Comparison of ENCODE assay signal across 13 mouse cellular contexts in the genomic region with DNA sequence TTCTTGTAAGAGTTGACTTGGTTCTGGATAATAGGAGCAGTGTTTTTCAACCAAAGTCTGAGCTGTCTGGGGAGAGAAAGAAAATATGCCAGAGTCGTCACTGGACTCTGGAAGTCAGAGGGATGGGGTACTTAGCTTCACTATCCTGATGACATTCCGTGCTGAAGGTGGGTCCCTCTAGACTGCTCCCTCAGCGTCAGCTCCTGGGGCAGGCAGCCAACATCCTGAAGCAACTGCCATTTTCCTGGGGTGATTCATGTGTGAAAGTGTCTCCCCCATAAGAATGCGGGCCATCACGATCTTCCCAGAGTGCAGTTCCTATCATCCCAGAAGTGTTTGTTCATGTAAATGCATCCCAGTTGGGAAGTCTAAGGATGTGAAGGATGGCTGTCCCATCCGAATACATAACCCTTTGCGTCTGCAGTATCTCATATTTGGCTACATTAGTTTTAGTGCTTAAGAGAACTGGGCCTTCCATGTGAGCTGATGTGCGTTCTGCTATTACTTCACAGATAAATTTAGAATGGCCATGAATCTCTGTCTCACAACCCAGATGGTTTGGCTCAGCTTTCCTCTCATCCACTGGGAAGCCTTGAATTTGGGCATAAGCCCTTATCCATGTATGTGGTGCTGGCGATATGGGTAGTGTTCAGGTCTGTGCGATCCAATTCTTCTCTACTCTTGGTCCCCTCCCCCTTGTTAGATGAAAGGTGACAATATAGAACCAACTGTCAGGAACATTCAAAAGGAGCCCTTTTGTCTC.
DNase-seq lines count a peak whose midpoint lies in the region; ATAC-seq and TF ChIP-seq lines count a peak whose summit lies in the region.
"Had no signal": no experiment of that assay in that cellular context is flagged by ENCODE, and none has a peak within 500 bp of the region (broad histone marks: within the 10 kb centered on the region; RNA-seq: fewer than 3 reads in every experiment).

No protein-coding gene starts in this region.

- H3K9ac ChIP-seq in lung, embryonic 14.5 days: no peak overlapping the region
- H3K9ac ChIP-seq in midbrain, postnatal 0 days (replicated peaks; ENCODE audit: low read length, poor library complexity, severe bottlenecking): no peak overlapping the region
- H3K9ac ChIP-seq: hindbrain, embryonic 15.5 days; limb, embryonic 13.5 days had no signal

- no peaks in the 10 kb centered on the region for H3K9me3 ChIP-seq in lung, embryonic 14.5 days (ENCODE audit: low read depth, low read length)
- no peaks in the 10 kb centered on the region for H3K9me3 ChIP-seq in midbrain, postnatal 0 days (ENCODE audit: low read length)
- H3K9me3 ChIP-seq: hindbrain, embryonic 15.5 days had no signal

- TF ChIP-seq CTCF in lung, embryonic 14.5 days (IDR thresholded peaks at IDR 0.05; ENCODE audit: low read depth): no peak
- no peak for TF ChIP-seq CTCF in midbrain, postnatal 0 days (IDR thresholded peaks at IDR 0.05)

- no peak overlapping the region for H3K4me2 ChIP-seq in lung, embryonic 14.5 days
- H3K4me2 ChIP-seq in midbrain, postnatal 0 days (ENCODE audit: low read depth, low read length, poor library complexity, severe bottlenecking): no peak overlapping the region
- H3K4me2 ChIP-seq: hindbrain, embryonic 15.5 days; limb, embryonic 13.5 days had no signal

- peaks cover 9% of the 10 kb centered on the region; the same call in 1 of the 2 replicates for H3K4me1 ChIP-seq in lung, embryonic 14.5 days (ENCODE audit: insufficient read depth)
- no peaks in the 10 kb centered on the region for H3K4me1 ChIP-seq in midbrain, postnatal 0 days (ENCODE audit: insufficient read depth, low read length)
- H3K4me1 ChIP-seq: hindbrain, embryonic 15.5 days had no signal

- WGBS in lung, embryonic 14.5 days: 55% methylated on average over 10 of the region's 10 CpGs
- WGBS in midbrain, postnatal 0 days: 91% methylated on average over 10 of the region's 10 CpGs

- peak; percentile 40 for DNase-seq in cerebellum, postnatal 10 days
- DNase-seq in cerebellum, adult 11-12 months: no peak
- peak; percentile 45 for DNase-seq in lung, embryonic 14.5 days
- no peak for DNase-seq in lung, postnatal 36 days
- peak; percentile 39 for DNase-seq in gastrocnemius, adult 18-20 months (ENCODE audit: low spot score)
- peak; percentile 26 for DNase-seq in right cerebral cortex, postnatal 14 days
- DNase-seq in midbrain, postnatal 0 days (ENCODE audit: low spot score): no peak
- DNase-seq: cerebellum, postnatal 25 days; thymus, postnatal 14 days had no signal

- no peak overlapping the region for H3K4me3 ChIP-seq in lung, embryonic 14.5 days (ENCODE audit: low read depth, low read length)
- no peak overlapping the region for H3K4me3 ChIP-seq in midbrain, postnatal 0 days (ENCODE audit: low read depth, low read length)
- H3K4me3 ChIP-seq: hindbrain, embryonic 15.5 days; limb, embryonic 13.5 days had no signal

- peak; percentile 43; the same call in 1 of the 2 replicates for ATAC-seq in lung, embryonic 14.5 days (ENCODE audit: insufficient read depth)
- no peak for ATAC-seq in midbrain, postnatal 0 days (ENCODE audit: low FRiP score)
- ATAC-seq in megakaryocyte-erythroid progenitor cell, adult 5-6 weeks (replicated peaks; ENCODE audit: low FRiP score, low TSS enrichment, poor library complexity, severe bottlenecking): no peak

- H3K36me3 ChIP-seq in lung, embryonic 14.5 days (ENCODE audit: insufficient read depth): no peaks in the 10 kb centered on the region
- no peaks in the 10 kb centered on the region for H3K36me3 ChIP-seq in midbrain, postnatal 0 days (ENCODE audit: insufficient read depth, low read length)
- H3K36me3 ChIP-seq: hindbrain, embryonic 15.5 days; limb, embryonic 13.5 days had no signal

- H3K27ac ChIP-seq in lung, embryonic 14.5 days (ENCODE audit: low read depth): no peak overlapping the region
- H3K27ac ChIP-seq in midbrain, postnatal 0 days (ENCODE audit: low read depth, low read length): no peak overlapping the region
- H3K27ac ChIP-seq: hindbrain, embryonic 15.5 days; limb, embryonic 13.5 days; macrophage had no signal

- H3K27me3 ChIP-seq in lung, embryonic 14.5 days (ENCODE audit: insufficient read depth, low read length): no peaks in the 10 kb centered on the region
- H3K27me3 ChIP-seq in midbrain, postnatal 0 days (ENCODE audit: insufficient read depth, low read length): no peaks in the 10 kb centered on the region
- H3K27me3 ChIP-seq: hindbrain, embryonic 15.5 days; limb, embryonic 13.5 days had no signal

Comparison
In these comparisons a context has a peak if more than half of its experiments do, and no peak if none do; other contexts are left out.
1. DNase-seq: peak in cerebellum, postnatal 10 days (2 of 2), lung, embryonic 14.5 days (single experiment), gastrocnemius, adult 18-20 months (single experiment) and right cerebral cortex, postnatal 14 days (single experiment); none in cerebellum, adult 11-12 months (single experiment), lung, postnatal 36 days (single experiment) and midbrain, postnatal 0 days (single experiment).